Mouse (Mus musculus) E14TG2a.4 (cell line): ENCODE results near the gene Gm20388.

Experiments
- CTCF ChIP-seq: conservative IDR thresholded peaks from 2 replicates; pipeline ENCODE4 v1.5.1; 2014; ENCODE audit warnings: low read length
- NANOG ChIP-seq: IDR thresholded peaks from 2 replicates; pipeline ENCODE4 v1.6.1; 2014; ENCODE audit warnings: borderline replicate concordance, low read length, mixed read lengths
- POU5F1 ChIP-seq: IDR thresholded peaks from 2 replicates; pipeline ENCODE4 v1.6.1; 2014; ENCODE audit warnings: low read length, borderline replicate concordance

DNA sequence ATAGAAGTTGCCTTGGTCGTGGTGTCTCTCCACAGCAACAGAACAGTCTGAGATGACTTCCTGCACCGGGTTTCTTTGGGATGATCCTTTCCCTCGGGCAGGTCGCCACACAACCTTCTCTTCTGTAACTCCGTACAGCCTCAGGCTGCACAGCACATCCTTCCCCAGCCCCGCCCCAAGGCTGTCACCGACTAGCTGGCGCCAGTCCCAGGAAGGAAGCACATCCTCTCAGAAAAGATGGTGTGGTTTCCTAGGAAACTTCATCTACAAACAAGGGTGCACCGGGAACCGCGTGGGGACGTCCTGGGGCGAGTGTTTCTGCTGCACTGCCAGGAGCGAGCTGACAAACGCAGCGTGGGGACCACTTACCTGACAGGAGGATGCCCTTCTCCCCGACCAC, 4047.5 kb downstream of the Gm20388 start:
- TF ChIP-seq CTCF (no peak), NANOG (no peak), POU5F1 (no peak)
